Mouse (Mus musculus): ENCODE results near the gene Skp1a. TPM values are rescaled to one million over a fixed set of nuclear protein-coding genes. Genes with fewer than 3 reads are reported as not detected.

Gene Skp1a
- total and polyA plus RNA-seq, 3 experiments, result 38.9 to 255 (median 241) TPM

GRCm38 (mm10) chr11:52286958-52287305 is 55.1 kb downstream of the Skp1a start:
- 63% methylated on average over 4 of the region's 4 CpGs for WGBS
- TF ChIP-seq CTCF (IDR thresholded peaks at IDR 0.05), result no peak
- no peak for TF ChIP-seq EP300 (IDR thresholded peaks at IDR 0.05; ENCODE audit: insufficient read depth, low read depth, low read length)
- no peak for TF ChIP-seq POLR2A (IDR thresholded peaks at IDR 0.05; ENCODE audit: insufficient read depth, low read depth, low read length)
- Histone ChIP-seq H3K79me2 (replicated peaks; ENCODE audit: control insufficient read depth, insufficient read depth, low read length) (no peaks in the 10 kb centered on the region), H3K27ac (no peak overlapping the region), H3K4me1 (ENCODE audit: control insufficient read depth, insufficient read depth, low read length) (peaks cover 7% of the 10 kb centered on the region), H3K4me3 (no peak overlapping the region), H3K9ac (ENCODE audit: low read depth, low read length) (no peak overlapping the region), H3K27me3 (ENCODE audit: control insufficient read depth, insufficient read depth, low read length) (no peaks in the 10 kb centered on the region; the same call in 1 of the 2 replicates), H3K36me3 (ENCODE audit: control insufficient read depth, insufficient read depth, low read length) (no peaks in the 10 kb centered on the region)
- intact Hi-C loops (cut with DNase I), result no loop called here
- no peak for DNase-seq

DNA sequence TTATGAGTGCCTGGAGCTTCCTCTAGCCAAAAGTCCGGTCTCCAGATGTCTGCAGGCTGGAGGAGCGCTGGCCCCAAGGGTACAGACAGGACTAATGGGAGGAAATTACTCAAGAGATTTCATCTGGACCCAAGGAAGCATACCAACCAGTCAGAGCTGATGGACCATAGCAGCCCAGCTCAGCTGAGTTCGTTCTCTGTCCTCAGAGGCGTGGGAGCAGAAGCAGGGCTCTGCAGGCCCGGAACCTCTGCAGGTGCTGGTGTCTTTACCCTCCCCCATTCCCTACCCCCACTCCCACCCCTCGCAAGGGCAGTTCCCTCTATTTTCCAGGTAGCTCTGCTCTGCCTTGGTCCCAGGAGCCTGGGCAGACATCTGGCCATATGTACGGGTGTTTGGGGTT is 60.6 kb downstream of the Skp1a start:
- TF ChIP-seq EP300 (IDR thresholded peaks at IDR 0.05; ENCODE audit: insufficient read depth, low read depth, low read length), result no peak
- TF ChIP-seq CTCF (IDR thresholded peaks at IDR 0.05), result no peak
- no peak for TF ChIP-seq POLR2A (IDR thresholded peaks at IDR 0.05; ENCODE audit: insufficient read depth, low read depth, low read length)
- H3K79me2 ChIP-seq (replicated peaks; ENCODE audit: control insufficient read depth, insufficient read depth, low read length), result no peaks in the 10 kb centered on the region
- H3K36me3 ChIP-seq (ENCODE audit: control insufficient read depth, insufficient read depth, low read length), result no peaks in the 10 kb centered on the region
- no peak overlapping the region for H3K4me3 ChIP-seq
- no peak overlapping the region for H3K9ac ChIP-seq (ENCODE audit: low read depth, low read length)
- H3K4me1 ChIP-seq (ENCODE audit: control insufficient read depth, insufficient read depth, low read length), result no peaks in the 10 kb centered on the region
- no peaks in the 10 kb centered on the region; the same call in 1 of the 2 replicates for H3K27me3 ChIP-seq (ENCODE audit: control insufficient read depth, insufficient read depth, low read length)
- intact Hi-C loops (cut with DNase I), result no loop called here
- WGBS, result 57% methylated on average over 7 of the region's 7 CpGs
- no peak overlapping the region for H3K27ac ChIP-seq
- DNase-seq, result no peak

DNA sequence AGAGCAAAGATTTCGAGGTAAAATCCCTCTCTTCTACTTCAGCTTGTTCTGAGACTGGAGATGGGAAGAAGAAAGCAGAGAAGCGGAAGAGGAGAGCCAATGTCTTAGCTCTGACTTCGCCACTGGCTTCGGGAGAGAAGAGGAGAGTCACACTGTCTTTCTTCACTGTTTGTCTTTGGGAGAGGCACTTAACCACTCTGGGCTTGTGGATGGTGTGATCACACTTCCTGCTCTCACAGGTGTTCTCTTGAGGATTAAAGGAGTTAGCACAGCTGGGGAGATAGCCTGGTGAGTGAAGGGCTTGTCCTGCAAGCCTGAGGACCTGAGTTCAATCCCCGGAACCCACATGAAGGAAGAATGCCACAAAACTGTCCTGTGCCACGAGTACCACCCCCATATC is 61.1 kb downstream of the Skp1a start:
- no peaks in the 10 kb centered on the region for H3K36me3 ChIP-seq (ENCODE audit: control insufficient read depth, insufficient read depth, low read length)
- TF ChIP-seq CTCF (IDR thresholded peaks at IDR 0.05) (no peak), POLR2A (IDR thresholded peaks at IDR 0.05; ENCODE audit: insufficient read depth, low read depth, low read length) (no peak)
- intact Hi-C loops (cut with DNase I), result no loop called here

DNA sequence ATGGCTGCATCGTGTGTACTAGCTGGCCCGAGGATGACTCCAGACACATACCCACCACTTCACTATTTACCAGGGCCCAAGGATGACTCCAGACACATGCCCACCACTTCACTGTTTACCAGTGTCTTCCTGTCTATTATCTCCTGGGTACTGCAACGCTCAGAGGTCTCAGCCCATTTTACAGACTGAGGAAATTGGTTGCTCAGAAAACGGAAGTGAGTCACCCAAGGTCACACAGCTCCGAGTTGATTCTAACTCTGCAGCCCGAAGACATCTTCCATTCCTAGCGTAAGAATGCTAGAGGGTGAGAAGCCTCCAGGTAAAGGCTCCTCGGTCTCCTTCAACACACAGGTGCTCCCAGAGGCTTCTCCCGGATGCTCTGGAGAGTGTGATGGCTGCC is 62.3 kb downstream of the Skp1a start:
- Histone ChIP-seq H3K27ac (no peak overlapping the region), H3K4me3 (no peak overlapping the region), H3K27me3 (ENCODE audit: control insufficient read depth, insufficient read depth, low read length) (no peaks in the 10 kb centered on the region), H3K36me3 (ENCODE audit: control insufficient read depth, insufficient read depth, low read length) (no peaks in the 10 kb centered on the region), H3K4me1 (ENCODE audit: control insufficient read depth, insufficient read depth, low read length) (no peaks in the 10 kb centered on the region), H3K79me2 (replicated peaks; ENCODE audit: control insufficient read depth, insufficient read depth, low read length) (no peaks in the 10 kb centered on the region), H3K9ac (ENCODE audit: low read depth, low read length) (no peak overlapping the region)
- WGBS, result 67% methylated on average over 9 of the region's 9 CpGs
- DNase-seq, result no peak
- TF ChIP-seq POLR2A (IDR thresholded peaks at IDR 0.05; ENCODE audit: insufficient read depth, low read depth, low read length) (no peak), CTCF (IDR thresholded peaks at IDR 0.05) (no peak), EP300 (IDR thresholded peaks at IDR 0.05; ENCODE audit: insufficient read depth, low read depth, low read length) (no peak)
- intact Hi-C loops (cut with DNase I), result no loop called here

More for the DNA sequence above, 61.1 kb downstream of the Skp1a start:
- Histone ChIP-seq H3K27me3 (ENCODE audit: control insufficient read depth, insufficient read depth, low read length) (no peaks in the 10 kb centered on the region), H3K4me1 (ENCODE audit: control insufficient read depth, insufficient read depth, low read length) (no peaks in the 10 kb centered on the region), H3K4me3 (no peak overlapping the region), H3K79me2 (replicated peaks; ENCODE audit: control insufficient read depth, insufficient read depth, low read length) (no peaks in the 10 kb centered on the region), H3K9ac (ENCODE audit: low read depth, low read length) (no peak overlapping the region), H3K27ac (no peak overlapping the region)
- 70% methylated on average over 6 of the region's 6 CpGs for WGBS
- no peak for DNase-seq

Other genes with a start within 250 kb of the Skp1a start
- gene Ube2b, start 231.2 kb upstream of the Skp1a start, total RNA-seq (2021), result 100 to 1,000 TPM; 265 to 344 TPM
- 197 and 295 TPM in 2 replicates for gene Ube2b, start 231.2 kb upstream of the Skp1a start, polyA plus RNA-seq (2012; rRNA removed)
- 1 to 10 TPM; 4.6 to 5.2 TPM for gene Cdkl3, start 227.8 kb upstream of the Skp1a start, total RNA-seq (2021)
- 3.0 and 4.2 TPM in 2 replicates for gene Cdkl3, start 227.8 kb upstream of the Skp1a start, polyA plus RNA-seq (2012; rRNA removed)
- gene Ppp2ca, start 133.3 kb upstream of the Skp1a start, total RNA-seq (2021), result 10 to 100 TPM; 52.7 to 58.0 TPM
- gene Ppp2ca, start 133.3 kb upstream of the Skp1a start, polyA plus RNA-seq (2012; rRNA removed), result 31.0 and 60.7 TPM in 2 replicates
- gene Olfr1373, start 86.5 kb upstream of the Skp1a start, total RNA-seq (2021), result not detected
- gene Olfr1373, start 86.5 kb upstream of the Skp1a start, polyA plus RNA-seq (2012; rRNA removed), result not detected in 2 replicates
- not detected for gene Olfr1371, start 18.0 kb upstream of the Skp1a start, total RNA-seq (2021)
- gene Olfr1371, start 18.0 kb upstream of the Skp1a start, polyA plus RNA-seq (2012; rRNA removed), result not detected in 2 replicates
- gene Tcf7, start 51.0 kb downstream of the Skp1a start, total RNA-seq (2021), result under 1 TPM; 0.73 to 0.96 TPM
- gene Tcf7, start 51.0 kb downstream of the Skp1a start, polyA plus RNA-seq (2012; rRNA removed), result 2.3 and 3.1 TPM in 2 replicates
- gene Vdac1, start 128.9 kb downstream of the Skp1a start, total RNA-seq (2021), result 1,000 to 10,000 TPM in 1 of 2 experiments, 100 to 1,000 TPM in 1; 987 to 1,141 TPM
- 422 and 713 TPM in 2 replicates for gene Vdac1, start 128.9 kb downstream of the Skp1a start, polyA plus RNA-seq (2012; rRNA removed)
- gene 9530068E07Rik, start 164.4 kb downstream of the Skp1a start, total RNA-seq (2021), result 10 to 100 TPM; 71.1 to 73.9 TPM
- gene 9530068E07Rik, start 164.4 kb downstream of the Skp1a start, polyA plus RNA-seq (2012; rRNA removed), result 96.3 and 140 TPM in 2 replicates

Data from heart, adult 2 months (tissue).